Mouse (Mus musculus) lung, postnatal 10 days (tissue): ENCODE measurements around the gene Myadml2.
A peak's percentile ranks its signal among the peaks of the same experiment; 100 is the strongest.
"Not testable (repeated sequence)": the region's sequence is repeated elsewhere in the genome, so short reads cannot be mapped to it uniquely, and the experiment has no call there.

Source experiments
- DNase-seq: peaks from one replicate; pipeline ENCODE4 v3.0.0; 2021

Myadml2 gene

GRCm38 (mm10) chr11:120648001-120648476, at the start of gene Myadml2:
TSS of gene Myadml2 (minus strand) at chr11:120648158.
- DNase-seq, result no peak

GRCm38 (mm10) chr11:120697741-120698140, 49.8 kb upstream of the Myadml2 start:
- peak; percentile 84 for DNase-seq

- no peak for DNase-seq
These were observed 48.6 kb upstream of the Myadml2 start for GRCm38 (mm10) chr11:120696568-120696967.

GRCm38 (mm10) chr11:120695641-120696040, 47.7 kb upstream of the Myadml2 start:
- DNase-seq, result no peak

- DNase-seq, result peak; percentile 85
These were observed 47.2 kb upstream of the Myadml2 start for GRCm38 (mm10) chr11:120695184-120695583.

GRCm38 (mm10) chr11:120693461-120693860, 45.5 kb upstream of the Myadml2 start:
- DNase-seq, result no peak

GRCm38 (mm10) chr11:120692471-120693011, 44.6 kb upstream of the Myadml2 start:
- DNase-seq, result peak; percentile 73

- no peak for DNase-seq
These were observed 41.4 kb upstream of the Myadml2 start for GRCm38 (mm10) chr11:120689365-120689764.

GRCm38 (mm10) chr11:120686650-120687272, 38.8 kb upstream of the Myadml2 start:
- DNase-seq, result peak; percentile 69

- DNase-seq, result peak; percentile 50
These were observed 36.7 kb upstream of the Myadml2 start for GRCm38 (mm10) chr11:120684660-120685059.

- no peak for DNase-seq
These were observed 36.1 kb upstream of the Myadml2 start for GRCm38 (mm10) chr11:120684086-120684485.

- DNase-seq, result no peak
These were observed 35.6 kb upstream of the Myadml2 start for GRCm38 (mm10) chr11:120683536-120683935.

- DNase-seq, result no peak
These were observed 34.7 kb upstream of the Myadml2 start for GRCm38 (mm10) chr11:120682683-120683082.

- peak; percentile 66 for DNase-seq
These were observed 32.0 kb upstream of the Myadml2 start for GRCm38 (mm10) chr11:120679909-120680308.

- no peak for DNase-seq
These were observed 29.0 kb upstream of the Myadml2 start for GRCm38 (mm10) chr11:120676951-120677350.

GRCm38 (mm10) chr11:120675875-120676274, 27.9 kb upstream of the Myadml2 start:
- DNase-seq, result not testable (repeated sequence)

- no peak for DNase-seq
These were observed 25.7 kb upstream of the Myadml2 start for GRCm38 (mm10) chr11:120673594-120674122.

- DNase-seq, result peak; percentile 98
These were observed 25.0 kb upstream of the Myadml2 start, which contains the start of gene Aspscr1 for GRCm38 (mm10) chr11:120672687-120673593. TSS of gene Aspscr1 (plus strand) at chr11:120672973.

GRCm38 (mm10) chr11:120666617-120667016, 18.7 kb upstream of the Myadml2 start:
- peak; percentile 45 for DNase-seq

- DNase-seq, result peak; percentile 83
These were observed 17.4 kb upstream of the Myadml2 start for GRCm38 (mm10) chr11:120665406-120665805.

- no peak for DNase-seq
These were observed 15.8 kb upstream of the Myadml2 start for GRCm38 (mm10) chr11:120663714-120664113.

- DNase-seq, result no peak
These were observed 14.8 kb upstream of the Myadml2 start for GRCm38 (mm10) chr11:120662759-120663158.

GRCm38 (mm10) chr11:120661076-120661460, 13.1 kb upstream of the Myadml2 start, which contains the start of gene Notum:
TSS of gene Notum (minus strand) at chr11:120661175.
- DNase-seq, result no peak
